Mouse (Mus musculus) thymus, adult 2 months (tissue): ENCODE measurements around the gene Sgcd.

Source experiments
- CTCF ChIP-seq: fragments of 200-500 bp; IDR thresholded peaks from 2 replicates; pipeline ENCODE4 v1.5.1; 2012; ENCODE audit warnings: mild to moderate bottlenecking, control low read depth, low read length, moderate library complexity, borderline replicate concordance; ENCODE audit not compliant: control insufficient read depth, poor library complexity, insufficient read depth; ENCODE audit errors: extremely low read depth
- POLR2A ChIP-seq: fragments of 200-500 bp; IDR thresholded peaks from 2 replicates; pipeline ENCODE4 v1.6.1; 2012; ENCODE audit warnings: mild to moderate bottlenecking, low read length, control low read depth, moderate library complexity; ENCODE audit not compliant: control insufficient read depth, poor library complexity, insufficient read depth; ENCODE audit errors: extremely low read depth

DNA sequence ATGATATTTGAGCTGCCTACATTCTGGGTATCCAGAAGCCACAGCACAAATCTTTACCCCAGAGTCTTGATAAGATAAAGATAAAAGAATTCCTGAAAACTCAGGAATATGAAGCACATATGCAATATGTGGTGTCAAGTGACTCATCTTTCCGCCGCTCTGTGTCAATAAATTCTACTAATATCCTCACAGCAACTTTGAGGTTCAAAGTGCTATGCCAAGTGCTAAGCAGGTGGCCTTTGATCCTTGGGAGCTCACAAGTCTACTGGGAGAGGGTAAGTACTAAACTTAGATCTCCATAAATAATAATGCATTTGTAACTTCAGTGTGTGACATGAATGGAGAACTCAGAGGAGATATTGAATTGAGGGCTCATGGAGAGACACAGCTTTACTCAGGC lies 848.9 kb downstream of the Sgcd start:
- TF ChIP-seq CTCF (no peak), POLR2A (no peak)
